Mouse (Mus musculus) ZHBTc4 (cell line): ENCODE data around the gene Slc13a5.

Experiments
- DNase-seq: peaks from one replicate; pipeline ENCODE4 v3.0.0-alpha.2; 2011; ENCODE audit warnings: low read depth, low spot score

Slc13a5 gene

DNA sequence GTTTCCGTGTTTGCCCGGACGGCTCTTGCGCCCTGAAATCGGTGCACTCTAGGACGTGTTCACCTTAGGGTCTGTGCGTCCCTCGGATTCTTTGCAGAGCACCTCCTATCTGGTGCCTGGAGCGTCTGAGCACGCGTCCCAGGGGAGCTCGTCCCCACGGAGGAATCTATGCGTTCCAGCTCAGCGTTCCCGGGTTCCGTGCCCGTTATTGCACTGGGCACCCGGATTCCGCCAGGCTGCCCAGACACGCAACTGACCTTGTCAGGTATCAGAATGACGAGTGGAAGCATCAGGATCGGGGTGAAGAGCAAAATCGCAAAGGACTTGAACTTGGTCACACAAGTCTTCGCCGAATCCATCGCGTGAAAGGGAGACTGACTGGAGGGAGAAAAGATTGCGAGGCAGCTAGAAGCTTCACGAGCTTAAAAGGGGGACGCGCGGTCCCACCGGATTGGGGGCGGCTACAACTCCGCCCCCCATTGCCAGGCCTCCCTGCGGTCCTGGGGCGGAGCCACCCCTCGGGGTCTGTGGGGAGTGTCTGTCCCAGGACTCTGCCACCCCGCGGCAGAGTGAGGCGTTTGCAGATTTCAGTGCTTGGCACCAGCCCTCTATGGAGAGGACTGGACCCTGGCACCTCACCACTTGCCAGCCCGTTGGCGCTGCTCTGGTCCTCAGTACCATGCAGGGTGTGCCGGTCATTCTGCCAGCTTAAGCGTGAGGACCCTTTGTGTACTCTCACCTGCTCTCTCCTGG lies 639 bp downstream of the Slc13a5 start:
- DNase-seq = peak; percentile 77

GRCm38 (mm10) chr11:72265483-72265882 lies 1.5 kb downstream of the Slc13a5 start:
- peak; percentile 34 for DNase-seq

- DNase-seq = no peak
Observed at GRCm38 (mm10) chr11:72256441-72256840, 10.6 kb downstream of the Slc13a5 start.

GRCm38 (mm10) chr11:72255629-72256028 lies 11.4 kb downstream of the Slc13a5 start:
- DNase-seq = no peak

GRCm38 (mm10) chr11:72245196-72245753 lies 21.7 kb downstream of the Slc13a5 start:
- DNase-seq = no peak

- DNase-seq = no peak
Observed at GRCm38 (mm10) chr11:72240062-72240860, 26.8 kb downstream of the Slc13a5 start.

GRCm38 (mm10) chr11:72234013-72234412 lies 33.0 kb downstream of the Slc13a5 start:
- no peak for DNase-seq

DNA sequence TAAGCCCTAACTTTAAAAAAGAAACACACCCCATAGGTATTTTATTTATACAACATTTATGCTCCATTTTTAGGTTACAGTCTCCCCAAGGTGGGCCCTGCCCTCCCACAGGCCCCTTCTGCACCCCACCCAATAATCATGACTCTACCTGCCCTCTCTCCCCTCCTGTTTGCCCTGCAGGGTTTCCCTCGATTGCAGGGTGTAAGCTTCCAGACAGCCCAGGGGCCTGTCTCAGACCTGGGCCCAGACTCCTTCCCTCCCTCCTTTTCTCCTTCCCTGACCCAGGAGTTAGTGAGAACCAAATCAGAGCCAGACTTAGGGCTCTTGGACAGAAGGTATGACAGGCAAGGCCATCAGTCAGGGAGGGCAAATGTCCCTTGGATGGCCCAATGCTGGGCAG lies 34.0 kb downstream of the Slc13a5 start:
- no peak for DNase-seq

DNA sequence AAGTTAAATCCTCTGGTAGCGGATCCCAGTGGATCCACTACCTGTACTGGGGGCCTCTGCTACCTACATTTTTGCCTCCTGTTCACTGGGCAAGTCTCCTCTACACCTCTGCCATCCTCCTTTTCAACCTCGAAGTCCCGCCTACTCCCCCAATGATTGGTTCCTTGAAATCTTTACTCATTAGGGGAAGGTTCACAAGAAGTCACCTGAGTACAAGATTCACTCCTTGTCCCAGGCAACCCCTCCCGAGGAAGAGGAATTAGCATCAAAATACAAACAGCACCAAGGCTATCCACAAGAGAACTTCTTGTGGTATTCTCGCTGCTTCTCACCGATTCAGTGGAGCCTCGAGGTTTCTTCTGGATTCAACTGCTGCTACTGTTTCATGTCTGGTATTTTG lies 35.0 kb downstream of the Slc13a5 start:
- peak; percentile 76 for DNase-seq

DNA sequence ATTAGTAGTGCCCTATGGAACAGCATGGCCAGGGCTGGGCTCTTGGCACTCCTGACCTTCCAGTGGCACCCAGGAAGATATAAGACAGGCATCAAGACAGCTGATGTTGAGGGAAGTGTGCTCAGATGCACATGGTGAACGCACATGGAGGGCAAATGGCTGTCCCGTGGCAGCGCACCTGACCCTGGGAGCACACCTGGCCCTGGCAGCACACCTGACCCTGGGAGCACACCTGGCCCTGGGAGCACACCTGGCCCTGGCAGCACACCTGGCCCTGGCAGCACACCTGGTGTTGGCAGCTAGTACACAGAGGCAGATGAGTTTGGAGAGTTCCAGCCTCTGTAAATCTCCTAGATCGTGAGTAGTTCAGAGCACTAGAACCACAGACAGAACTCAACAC lies 38.5 kb downstream of the Slc13a5 start:
- no peak for DNase-seq

DNA sequence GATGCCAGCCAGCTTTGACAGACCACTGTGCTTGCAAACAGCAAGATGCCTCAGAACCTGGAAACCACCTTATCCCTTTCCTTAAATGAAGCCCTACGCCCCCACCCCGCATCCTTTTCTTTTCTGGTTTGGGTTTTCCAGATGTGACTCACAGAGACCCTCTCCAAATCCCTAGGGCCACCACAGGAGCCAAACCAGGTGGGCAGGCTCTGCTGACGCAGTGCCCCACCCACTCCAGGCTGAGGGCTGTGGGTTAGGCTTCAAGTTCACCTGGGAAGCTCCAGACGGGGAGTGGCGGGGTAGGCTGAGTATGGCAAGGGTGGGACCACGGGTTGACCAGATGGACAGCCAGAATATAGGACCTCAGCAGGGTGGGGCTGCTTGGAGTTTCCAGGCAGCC lies 40.1 kb downstream of the Slc13a5 start:
- DNase-seq = no peak

DNA sequence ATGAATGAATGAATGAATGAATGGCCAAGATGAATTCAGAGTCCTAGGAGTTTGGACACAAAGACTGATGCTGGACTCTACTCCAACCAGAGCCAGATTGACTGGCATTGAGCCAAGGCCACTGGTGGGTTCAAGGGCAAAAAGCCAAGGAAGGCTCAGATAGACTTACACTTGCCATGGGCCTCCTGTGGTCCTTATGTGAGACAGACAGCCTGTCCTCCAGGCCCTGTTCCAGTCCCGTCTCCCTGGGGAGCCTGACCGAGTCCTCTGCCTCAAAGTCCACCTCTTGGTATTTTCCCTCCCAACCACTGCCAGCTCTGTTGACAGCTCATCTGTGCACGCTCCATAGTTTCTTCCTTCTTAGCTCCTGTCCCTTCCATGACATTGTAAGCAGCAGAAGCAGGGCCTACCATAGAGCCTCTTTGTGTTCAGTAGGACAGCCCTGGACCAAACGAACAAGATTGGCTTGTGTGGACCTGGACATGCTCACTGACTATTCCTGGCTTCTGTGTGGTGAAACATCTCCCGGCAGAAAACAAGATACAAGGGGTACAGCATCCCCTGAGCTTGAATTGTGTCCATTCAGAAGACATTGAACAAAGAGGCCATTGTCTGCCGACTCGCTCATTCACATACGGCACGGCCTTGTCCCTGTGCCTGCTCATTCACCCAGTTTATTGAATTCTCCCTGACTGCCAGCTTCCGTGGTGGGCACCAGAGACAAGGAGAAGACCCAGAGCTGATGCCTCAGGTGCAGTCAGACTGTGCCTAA lies 40.8 kb downstream of the Slc13a5 start:
- no peak for DNase-seq

DNA sequence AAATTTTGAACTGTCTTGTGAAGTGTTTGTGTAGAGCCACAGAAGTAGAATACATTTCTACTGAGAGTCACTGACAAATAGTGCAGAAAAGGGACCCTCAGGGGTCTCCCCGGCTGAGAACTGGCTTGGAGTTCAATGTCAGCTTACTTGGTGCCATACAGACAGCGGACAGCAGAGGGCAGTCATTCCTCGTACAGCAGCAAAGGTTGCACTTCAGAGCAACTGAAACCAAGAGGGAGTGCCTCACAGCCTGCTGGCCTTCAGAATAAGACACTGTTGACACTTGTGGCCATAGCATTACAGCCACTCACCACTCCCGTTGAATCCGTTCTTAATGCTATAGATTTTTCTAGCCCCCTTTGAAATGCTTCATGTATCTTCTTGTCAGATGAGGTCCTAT lies 42.2 kb downstream of the Slc13a5 start:
- DNase-seq = peak; percentile 83

DNA sequence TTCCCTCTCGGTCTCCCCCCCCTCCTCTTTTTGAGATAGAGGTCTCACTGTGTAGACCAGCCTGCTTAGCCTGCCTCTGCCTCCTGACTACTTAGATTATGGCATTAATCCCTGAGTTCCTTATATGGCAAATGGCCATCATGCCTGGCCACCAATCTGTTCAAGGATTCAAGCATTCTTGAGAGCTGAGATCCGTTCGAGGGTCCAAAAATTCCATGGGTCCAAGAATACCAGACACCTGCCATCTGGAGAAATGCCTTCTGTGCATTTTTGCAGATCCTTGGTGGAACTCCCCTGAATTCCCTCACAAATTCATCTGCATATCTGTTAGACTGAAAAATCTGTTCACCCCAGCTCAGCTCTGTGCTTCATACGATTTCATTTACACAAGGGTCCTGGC lies 43.6 kb downstream of the Slc13a5 start:
- no peak for DNase-seq

GRCm38 (mm10) chr11:72221278-72221677 lies 45.7 kb downstream of the Slc13a5 start:
- peak; percentile 85 for DNase-seq

GRCm38 (mm10) chr11:72217116-72217515 lies 49.9 kb downstream of the Slc13a5 start:
- DNase-seq = no peak

DNA sequence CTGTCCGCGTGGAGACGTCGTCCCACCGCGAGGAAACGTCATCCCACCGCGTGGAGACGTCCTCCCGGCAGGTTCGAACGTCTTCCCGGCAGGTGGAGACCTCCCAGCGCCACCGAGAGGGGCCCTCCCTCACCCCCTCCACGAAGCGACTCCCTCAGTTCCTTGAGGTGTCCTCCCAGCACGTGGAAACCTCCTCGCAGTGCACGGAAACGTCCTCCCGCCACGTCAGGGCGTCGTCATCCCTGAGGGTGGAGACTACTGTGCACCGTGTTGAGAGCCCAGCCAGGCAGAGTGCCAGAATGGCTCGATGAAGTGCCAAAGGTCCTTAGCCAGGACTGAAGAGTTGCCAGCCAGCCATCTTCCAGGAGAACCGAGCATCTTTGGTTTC lies 51.6 kb downstream of the Slc13a5 start, which contains the start of gene Med31:
Gene Med31 (minus strand): TSS at position 183 of the 388 bp plus-strand sequence.
- DNase-seq = peak; percentile 80

GRCm38 (mm10) chr11:72214591-72215409 lies 52.2 kb downstream of the Slc13a5 start:
- DNase-seq = peak; percentile 98

DNA sequence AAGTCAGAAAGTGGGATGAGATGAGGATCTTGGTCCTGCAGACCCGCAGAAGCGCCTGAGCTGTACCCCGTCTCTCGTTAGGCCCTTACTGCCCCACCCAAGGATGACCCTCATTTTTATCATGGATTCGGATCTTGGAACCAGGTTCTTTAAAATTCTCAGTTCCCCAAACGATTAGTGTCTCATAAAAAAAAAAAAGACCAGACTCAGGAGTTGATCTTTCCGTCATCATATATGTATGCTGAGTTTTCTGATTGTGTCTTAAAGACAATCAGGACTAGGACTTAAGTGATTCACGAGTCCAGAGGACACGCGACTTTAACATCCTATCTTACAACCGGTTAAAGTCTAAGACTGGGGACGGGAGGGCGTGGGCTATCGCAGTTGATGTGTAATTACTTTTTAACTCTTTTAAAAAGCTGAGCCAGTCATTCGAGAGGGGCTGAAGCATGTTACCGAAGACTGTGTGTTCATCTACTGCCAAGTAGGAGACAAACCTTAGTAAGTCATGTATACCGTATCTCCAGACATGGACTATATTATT lies 59.1 kb downstream of the Slc13a5 start:
- no peak for DNase-seq

- DNase-seq = peak; percentile 93
Observed at GRCm38 (mm10) chr11:72207204-72207833, 59.7 kb downstream of the Slc13a5 start, which contains the start of the genes 4933427D14Rik and Txndc17. 4933427D14Rik (minus strand) TSS chr11:72207459. Txndc17 (plus strand) TSS chr11:72207547.
